ENCODE assay signal across 30 mouse cellular contexts in genomic region chr17:35224641-35225040, GRCm38 (mm10). TPM values are rescaled to one million over a fixed set of nuclear protein-coding genes. Genes with fewer than 3 reads are reported as not detected.
"Had no signal": no experiment of that assay in that cellular context is flagged by ENCODE, and none has a peak within 500 bp of the region (broad histone marks: within the 10 kb centered on the region; RNA-seq: fewer than 3 reads in every experiment).

No protein-coding gene starts in this region.

- H3K9ac ChIP-seq: kidney, embryonic 15.5 days; liver, embryonic 13.5 days had no signal

- H3K27me3 ChIP-seq: kidney, embryonic 15.5 days; liver, embryonic 13.5 days had no signal

- H3K9me3 ChIP-seq: kidney, embryonic 15.5 days; liver, embryonic 13.5 days had no signal

- DNase-seq: kidney, adult 8-10 months; kidney, postnatal 10 days; kidney, postnatal 36 days; layer of hippocampus, postnatal 36 days; liver, embryonic 13.5 days; lung, adult 2 months; lung, postnatal 14 days; lung, postnatal 4 days; midbrain, embryonic 14.5 days; right cerebral cortex, postnatal 14 days; right cerebral cortex, postnatal 4 days; thymus, postnatal 25 days had no signal

- H3K4me3 ChIP-seq: kidney, embryonic 15.5 days; left cerebral cortex, adult 2 months; liver, embryonic 13.5 days had no signal

- H3K27ac ChIP-seq: kidney, embryonic 15.5 days; left cerebral cortex, adult 2 months; liver, embryonic 13.5 days; stomach, postnatal 0 days had no signal

RNA-seq across cellular contexts. Expression of gene Gm16181, which starts 4.0 kb away (rescaled TPM):
- total RNA-seq: layer of hippocampus, adult 8-10 months; layer of hippocampus, postnatal 10 days; layer of hippocampus, postnatal 36 days; left cerebral cortex, adult 2 months; left cerebral cortex, postnatal 10 days; left cerebral cortex, postnatal 36 days; megakaryocyte progenitor cell, adult 5-6 weeks; megakaryocyte-erythroid progenitor cell, adult 5-6 weeks; midbrain, postnatal 0 days had no signal
- polyA plus RNA-seq: limb, embryonic 11.5 days; limb, embryonic 14.5 days; liver, adult 2 months; liver, embryonic 16.5 days; midbrain, embryonic 11.5 days; midbrain, embryonic 14.5 days; neural tube, embryonic 11.5 days; stomach, embryonic 14.5 days had no signal

RNA-seq across cellular contexts. Expression of gene Lta, which starts 19.5 kb away (rescaled TPM):
- total RNA-seq: liver, adult 2 months; megakaryocyte progenitor cell, adult 5-6 weeks; megakaryocyte-erythroid progenitor cell, adult 5-6 weeks had no signal
- polyA plus RNA-seq: liver, adult 2 months; liver, embryonic 16.5 days; lung, embryonic 16.5 days; midbrain, embryonic 11.5 days had no signal
